Mouse (Mus musculus) intestine, embryonic 15.5 days (tissue): ENCODE results near the gene Ugt1a7c. TPM values are rescaled to one million over a fixed set of nuclear protein-coding genes. Genes with fewer than 3 reads are reported as not detected.

Source experiments
- ATAC-seq: fragments of 200-750 bp; cut with Nextera tagmentation; 2 replicates; pipeline ENCODE4 v1.8.0; 2017; ENCODE audit warnings: moderate TSS enrichment, moderate library complexity
- H3K27ac ChIP-seq: fragments of 300-500 bp; sonication (generic); 2 replicates; pipeline ENCODE4 v1.5.1; 2015; ENCODE audit warnings: mild to moderate bottlenecking, inconsistent platforms
- H3K27me3 ChIP-seq: fragments of 300-500 bp; sonication (generic); replicated peaks from 2 replicates; pipeline ENCODE4 v1.6.1; 2015; ENCODE audit warnings: inconsistent platforms
- H3K36me3 ChIP-seq: fragments of 300-500 bp; sonication (generic); 2 replicates; pipeline ENCODE4 v1.6.1; 2015; ENCODE audit warnings: inconsistent platforms
- H3K4me1 ChIP-seq: fragments of 300-500 bp; sonication (generic); replicated peaks from 2 replicates; pipeline ENCODE4 v1.6.1; 2015; ENCODE audit warnings: inconsistent platforms
- H3K4me2 ChIP-seq: fragments of 300-500 bp; sonication (generic); replicated peaks from 2 replicates; pipeline ENCODE4 v1.6.1; 2015; ENCODE audit warnings: mild to moderate bottlenecking, inconsistent platforms
- H3K4me3 ChIP-seq: fragments of 300-500 bp; sonication (generic); replicated peaks from 2 replicates; pipeline ENCODE4 v1.5.1; 2015; ENCODE audit warnings: inconsistent platforms
- H3K9ac ChIP-seq: fragments of 300-500 bp; sonication (generic); 2 replicates; pipeline ENCODE4 v1.6.1; 2015; ENCODE audit warnings: inconsistent platforms
- H3K9me3 ChIP-seq: fragments of 300-500 bp; sonication (generic); 2 replicates; pipeline ENCODE4 v1.6.1; 2016; ENCODE audit warnings: inconsistent platforms
- WGBS: fragments of 180-500 bp; shearing (Covaris S2); methylation state at CpG from one replicate; pipeline ENCODE4 v1.1.7; 2015; 5-methylcytosine and 5-hydroxymethylcytosine counted together
- polyA plus RNA-seq: library from polyadenylated mRNA; unstranded; fragments of >200 nt; fragmentation: Nextera tagmentation; extraction: Ambion mirVana; gene quantifications from 2 replicates; pipeline ENCODE4 v1.2.1, GENCODE M21; 2015

The Ugt1a7c gene
- polyA plus RNA-seq, 1 experiment from 2014 or later = 49.1 TPM

- peaks cover 12% of the 10 kb centered on the region; the same call in 1 of the 2 replicates for H3K4me1 ChIP-seq
- 0 out of 2 replicates have a peak, but pooled peaks cover 9% of the 10 kb centered on the region for H3K9me3 ChIP-seq
- H3K27ac ChIP-seq = no peak overlapping the region
- no peak overlapping the region for H3K4me2 ChIP-seq
- WGBS = 79% methylated on average over 13 of the region's 13 CpGs
- no peak overlapping the region for H3K9ac ChIP-seq
- no peak overlapping the region for H3K4me3 ChIP-seq
- ATAC-seq = no peak
- H3K36me3 ChIP-seq = peaks cover 14% of the 10 kb centered on the region
- H3K27me3 ChIP-seq = no peaks in the 10 kb centered on the region
Observed at GRCm38 (mm10) chr1:88255989-88256754, 161.3 kb downstream of the Ugt1a7c start.

DNA sequence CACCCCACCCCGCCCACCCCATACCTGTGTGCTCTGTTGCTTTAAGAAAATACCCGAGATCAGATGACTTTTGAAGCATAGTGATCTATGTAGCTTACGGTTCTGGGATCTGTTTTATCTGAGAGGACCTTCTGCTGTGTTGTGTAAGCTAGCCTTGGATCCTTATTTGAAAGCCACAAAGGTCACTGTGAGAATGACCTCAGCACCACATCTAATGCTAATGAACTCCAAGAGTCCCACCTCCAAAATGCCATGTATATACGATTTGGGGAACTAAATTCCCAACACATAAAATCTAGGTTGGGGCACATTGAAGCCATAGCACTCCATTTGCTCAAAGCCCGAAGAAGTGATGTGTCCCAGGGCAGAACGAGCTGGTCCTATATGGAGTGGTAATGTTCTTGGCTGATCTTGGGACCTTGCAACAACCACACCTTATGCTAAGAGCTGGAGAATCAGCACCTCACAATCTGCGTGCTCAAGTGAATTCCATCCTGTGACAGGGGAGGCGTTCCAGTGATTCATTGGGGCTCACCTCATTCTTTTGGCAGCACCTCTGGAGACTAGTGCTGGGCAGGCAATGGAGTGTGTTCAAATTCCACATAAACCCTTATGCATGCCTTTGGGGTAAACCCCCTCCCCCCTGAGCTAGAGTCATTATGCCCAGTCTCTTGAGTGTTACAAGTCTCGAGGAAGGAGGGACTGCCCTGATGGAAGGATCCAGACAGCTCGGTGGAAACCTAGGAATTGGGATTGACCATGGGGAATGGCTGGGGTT, 162.2 kb downstream of the Ugt1a7c start:
- ATAC-seq = no peak

DNA sequence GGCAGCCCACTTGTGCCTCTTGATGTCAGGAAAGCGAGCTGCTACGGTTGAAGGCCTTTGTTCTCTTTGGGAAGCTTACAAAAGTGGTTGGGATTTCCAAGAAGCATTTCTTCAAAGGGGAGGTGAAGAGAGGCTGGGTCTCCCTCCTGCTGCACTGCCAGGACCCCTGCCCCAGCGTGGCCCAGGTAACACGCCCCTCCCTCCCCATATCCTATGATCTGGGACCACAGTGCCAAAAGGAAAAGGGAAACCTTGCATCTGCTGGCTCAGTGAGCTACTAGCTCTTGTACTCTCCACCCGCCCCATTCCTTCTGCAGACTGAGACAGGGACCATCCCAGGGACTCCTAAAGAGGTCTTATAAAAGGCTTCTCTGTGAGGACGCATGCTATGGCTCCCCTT, 162.8 kb downstream of the Ugt1a7c start:
- Histone ChIP-seq H3K27me3 (no peaks in the 10 kb centered on the region), H3K36me3 (peaks cover 26% of the 10 kb centered on the region), H3K4me2 (no peak overlapping the region), H3K9ac (no peak overlapping the region), H3K4me3 (no peak overlapping the region), H3K9me3 (0 out of 2 replicates have a peak, but pooled peaks cover 9% of the 10 kb centered on the region), H3K4me1 (peaks cover 15% of the 10 kb centered on the region; the same call in 1 of the 2 replicates), H3K27ac (no peak overlapping the region)
- 80% methylated on average over 6 of the region's 6 CpGs for WGBS
- no peak for ATAC-seq

More for the DNA sequence above, 162.2 kb downstream of the Ugt1a7c start:
- Histone ChIP-seq H3K36me3 (peaks cover 21% of the 10 kb centered on the region), H3K4me2 (no peak overlapping the region), H3K9ac (no peak overlapping the region), H3K27me3 (no peaks in the 10 kb centered on the region), H3K9me3 (0 out of 2 replicates have a peak, but pooled peaks cover 9% of the 10 kb centered on the region), H3K4me3 (no peak overlapping the region), H3K27ac (no peak overlapping the region), H3K4me1 (peaks cover 12% of the 10 kb centered on the region; the same call in 1 of the 2 replicates)
- 77% methylated on average over 10 of the region's 10 CpGs for WGBS

DNA sequence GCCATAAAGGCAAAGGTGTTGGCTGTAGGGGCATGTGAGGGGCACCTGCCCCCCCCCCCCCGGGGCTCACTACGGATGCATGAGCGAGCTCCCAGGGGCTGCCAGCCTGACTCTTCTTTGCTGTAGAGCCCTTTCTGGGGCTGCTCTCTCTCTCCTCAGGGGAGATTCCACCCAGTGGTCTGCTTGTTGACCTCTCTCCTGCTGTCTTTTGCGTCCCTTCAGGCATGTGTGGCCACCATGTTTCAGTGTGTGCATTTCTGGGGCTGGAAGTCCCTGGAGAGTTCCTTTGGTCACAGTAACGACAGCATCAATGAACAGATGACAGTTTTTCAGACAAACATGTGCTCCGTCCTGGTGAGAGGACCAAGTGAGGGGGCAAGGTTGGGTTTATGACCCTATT, 163.5 kb downstream of the Ugt1a7c start:
- WGBS = 70% methylated on average over 6 of the region's 6 CpGs
- H3K9me3 ChIP-seq = 0 out of 2 replicates have a peak, but pooled peaks cover 9% of the 10 kb centered on the region
- no peak overlapping the region for H3K4me3 ChIP-seq
- peaks cover 33% of the 10 kb centered on the region for H3K36me3 ChIP-seq
- no peak for ATAC-seq
- no peak overlapping the region for H3K9ac ChIP-seq
- no peaks in the 10 kb centered on the region for H3K27me3 ChIP-seq
- no peak overlapping the region for H3K4me2 ChIP-seq
- H3K4me1 ChIP-seq = peaks cover 15% of the 10 kb centered on the region; the same call in 1 of the 2 replicates
- H3K27ac ChIP-seq = no peak overlapping the region

DNA sequence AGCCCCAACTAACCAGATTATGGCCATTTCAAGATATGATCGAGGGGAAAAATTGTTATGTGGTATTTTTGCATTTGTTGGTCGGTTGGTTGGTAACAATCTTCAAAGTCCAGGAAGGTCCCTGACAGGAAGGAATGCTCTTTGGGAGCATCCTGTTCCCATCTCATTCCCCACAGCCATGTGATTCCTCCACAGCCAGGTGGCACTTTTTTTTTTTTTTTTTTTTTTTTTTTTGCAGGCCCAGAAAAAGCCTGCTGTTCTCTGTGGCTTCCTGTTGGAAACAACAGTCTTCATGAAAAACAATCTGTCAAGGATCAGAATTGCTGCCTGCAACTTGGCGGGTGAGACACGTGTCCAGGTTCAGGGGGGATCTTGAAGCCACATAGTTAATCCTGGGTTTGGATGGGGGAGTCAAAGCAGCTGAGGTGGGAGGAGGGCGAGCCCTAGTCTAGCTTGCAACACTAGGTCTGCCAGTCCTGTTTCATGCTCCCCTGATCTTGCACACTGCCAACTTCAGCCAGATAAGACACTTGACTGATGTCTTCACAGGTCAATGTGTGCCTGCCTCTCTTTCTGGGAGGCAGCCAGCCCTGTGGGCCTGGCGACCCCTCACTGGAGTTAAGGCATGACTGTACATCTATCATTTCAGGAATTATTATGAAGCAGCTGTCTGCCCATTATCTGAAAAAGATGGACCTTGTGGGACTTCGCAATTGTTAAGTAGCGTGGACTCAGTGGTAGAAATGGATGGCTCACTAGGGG, 164.2 kb downstream of the Ugt1a7c start:
- H3K4me1 ChIP-seq = peaks cover 15% of the 10 kb centered on the region; the same call in 1 of the 2 replicates
- ATAC-seq = peak; percentile 4; the same call in 1 of the 2 replicates
- H3K27me3 ChIP-seq = no peaks in the 10 kb centered on the region
- no peak overlapping the region for H3K4me2 ChIP-seq
- 0 out of 2 replicates have a peak, but pooled peaks cover 9% of the 10 kb centered on the region for H3K9me3 ChIP-seq
- 71% methylated on average over 8 of the region's 8 CpGs for WGBS
- no peak overlapping the region for H3K27ac ChIP-seq
- no peak overlapping the region for H3K9ac ChIP-seq
- no peak overlapping the region for H3K4me3 ChIP-seq
- H3K36me3 ChIP-seq = peaks cover 40% of the 10 kb centered on the region

DNA sequence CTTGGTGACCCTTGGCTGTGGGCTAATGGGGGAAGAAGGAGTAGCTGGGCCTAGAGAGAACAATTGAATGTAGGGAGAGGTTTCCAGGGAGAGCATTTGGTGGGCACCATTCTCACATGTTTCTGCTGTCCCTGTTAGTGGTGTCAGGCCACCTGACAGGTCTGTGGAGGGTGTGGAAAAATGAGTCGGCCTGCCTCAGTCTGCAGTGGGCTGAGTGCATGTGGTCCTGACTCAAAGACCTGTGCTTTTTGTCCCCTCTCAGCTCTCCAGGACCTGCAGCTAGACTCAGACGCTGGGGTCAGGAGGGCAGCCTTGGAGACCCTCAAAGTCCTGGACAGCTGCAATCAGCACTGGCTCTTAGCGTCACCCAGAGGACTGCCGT, 164.8 kb downstream of the Ugt1a7c start:
- Histone ChIP-seq H3K27me3 (no peaks in the 10 kb centered on the region), H3K9ac (no peak overlapping the region), H3K4me1 (peaks cover 15% of the 10 kb centered on the region; the same call in 1 of the 2 replicates), H3K4me3 (no peak overlapping the region), H3K4me2 (no peak overlapping the region), H3K36me3 (peaks cover 45% of the 10 kb centered on the region), H3K27ac (no peak overlapping the region), H3K9me3 (0 out of 2 replicates have a peak, but pooled peaks cover 9% of the 10 kb centered on the region)
- peak; percentile 5; the same call in 1 of the 2 replicates for ATAC-seq
- 76% methylated on average over 4 of the region's 4 CpGs for WGBS

- H3K27ac ChIP-seq = no peak overlapping the region
Observed at GRCm38 (mm10) chr1:88260114-88260513, 165.3 kb downstream of the Ugt1a7c start.

DNA sequence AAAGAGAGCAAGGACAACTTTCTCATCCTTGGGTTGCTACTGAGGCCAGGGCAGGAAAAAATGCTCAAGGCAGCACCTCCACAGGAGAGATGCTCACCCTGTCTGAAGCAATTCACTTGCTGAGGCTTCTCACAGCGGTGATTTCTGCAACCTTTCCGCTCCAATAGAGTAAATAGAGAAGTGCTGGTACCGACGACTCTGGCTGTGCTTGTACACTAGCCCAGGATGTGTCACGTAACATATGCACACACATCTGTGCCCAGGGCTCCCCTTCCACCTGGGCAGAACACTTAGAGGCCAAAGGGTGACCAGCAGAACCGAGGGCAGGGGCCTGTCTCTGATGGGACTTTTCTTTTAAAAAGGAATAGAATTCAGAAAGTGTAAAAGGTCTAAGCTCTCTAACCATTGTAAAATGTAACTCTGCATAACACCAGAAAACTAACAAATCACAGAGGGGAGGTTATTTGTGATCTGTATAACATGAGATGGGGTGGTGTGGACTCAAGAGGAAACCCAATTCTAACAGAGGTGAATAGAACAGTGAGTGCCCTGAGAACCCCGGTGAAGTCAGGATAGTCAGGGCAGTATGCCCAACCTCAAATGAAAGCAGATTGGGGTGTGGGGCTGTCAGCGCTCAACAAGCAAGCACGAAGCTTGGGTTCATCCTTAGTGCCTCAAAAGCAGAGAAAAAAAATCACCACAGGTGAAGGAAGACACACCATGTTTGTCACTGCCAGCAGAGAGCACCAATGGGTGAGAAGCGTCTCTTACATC, 165.9 kb downstream of the Ugt1a7c start:
- Histone ChIP-seq H3K36me3 (peaks cover 57% of the 10 kb centered on the region), H3K9ac (no peak overlapping the region), H3K4me3 (no peak overlapping the region), H3K27me3 (no peaks in the 10 kb centered on the region), H3K4me2 (no peak overlapping the region), H3K9me3 (0 out of 2 replicates have a peak, but pooled peaks cover 7% of the 10 kb centered on the region), H3K27ac (no peak overlapping the region), H3K4me1 (peaks cover 15% of the 10 kb centered on the region; the same call in 1 of the 2 replicates)
- ATAC-seq = peak; percentile 0; the same call in 1 of the 2 replicates
- 84% methylated on average over 10 of the region's 10 CpGs for WGBS

More at GRCm38 (mm10) chr1:88260114-88260513, 165.3 kb downstream of the Ugt1a7c start:
- ATAC-seq = peak; percentile 48
- no peak overlapping the region for H3K4me2 ChIP-seq
- H3K9me3 ChIP-seq = 0 out of 2 replicates have a peak, but pooled peaks cover 7% of the 10 kb centered on the region
- H3K9ac ChIP-seq = no peak overlapping the region
- WGBS = 79% methylated on average over 6 of the region's 6 CpGs
- H3K27me3 ChIP-seq = no peaks in the 10 kb centered on the region
- no peak overlapping the region for H3K4me3 ChIP-seq
- peaks cover 50% of the 10 kb centered on the region for H3K36me3 ChIP-seq
- peaks cover 15% of the 10 kb centered on the region; the same call in 1 of the 2 replicates for H3K4me1 ChIP-seq

DNA sequence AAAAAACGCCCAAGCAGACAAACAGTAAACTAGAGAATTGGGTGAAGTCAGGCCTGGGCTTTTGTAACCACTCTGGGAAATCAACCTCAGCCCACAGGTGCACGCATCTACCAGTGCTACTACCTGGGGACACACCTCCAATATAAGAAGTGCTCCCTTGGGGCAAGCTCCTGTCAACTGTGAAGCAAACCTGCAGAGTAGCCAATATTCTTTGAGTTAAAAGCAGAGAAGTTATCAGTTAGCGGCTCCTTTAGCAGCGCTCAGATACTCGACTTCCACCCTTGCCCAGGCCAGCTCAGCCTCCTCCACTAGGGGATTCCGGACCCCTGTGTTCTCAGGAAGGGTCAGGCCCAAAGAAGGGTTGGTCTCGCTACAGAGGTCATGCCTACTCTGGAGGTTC, 166.8 kb downstream of the Ugt1a7c start:
- Histone ChIP-seq H3K4me2 (no peak overlapping the region), H3K36me3 (peaks cover 66% of the 10 kb centered on the region), H3K27ac (no peak overlapping the region), H3K4me1 (peaks cover 15% of the 10 kb centered on the region; the same call in 1 of the 2 replicates), H3K27me3 (no peaks in the 10 kb centered on the region), H3K9me3 (no peaks in the 10 kb centered on the region), H3K4me3 (no peak overlapping the region), H3K9ac (no peak overlapping the region)
- 82% methylated on average over 7 of the region's 7 CpGs for WGBS
- ATAC-seq = peak; percentile 8; the same call in 1 of the 2 replicates

DNA sequence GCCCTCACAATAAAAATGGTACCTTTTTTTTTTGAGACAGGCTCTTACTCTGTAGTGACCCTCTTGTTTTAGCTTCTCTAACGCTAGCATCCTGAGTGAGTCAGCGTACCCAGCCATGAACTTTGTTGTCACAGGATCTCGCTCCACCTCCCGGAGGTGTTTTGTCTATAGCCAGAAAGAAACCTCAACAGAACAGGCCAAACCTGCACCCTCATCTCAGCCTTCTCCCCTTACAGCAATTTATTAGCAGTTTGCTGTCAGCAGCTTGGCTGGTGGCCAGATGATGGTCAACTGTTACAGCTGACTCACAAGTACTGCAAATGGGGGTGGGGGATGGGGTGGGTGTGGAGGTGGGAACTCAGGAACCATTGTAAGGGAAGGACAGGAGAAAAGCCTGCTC, 167.4 kb downstream of the Ugt1a7c start:
- H3K27ac ChIP-seq = no peak overlapping the region
- peak; percentile 7 for ATAC-seq
- peaks cover 71% of the 10 kb centered on the region for H3K36me3 ChIP-seq
- no peak overlapping the region for H3K4me3 ChIP-seq
- WGBS = 73% methylated on average over 4 of the region's 4 CpGs
- H3K4me1 ChIP-seq = peaks cover 15% of the 10 kb centered on the region; the same call in 1 of the 2 replicates
- no peak overlapping the region for H3K4me2 ChIP-seq
- no peaks in the 10 kb centered on the region for H3K9me3 ChIP-seq
- H3K9ac ChIP-seq = no peak overlapping the region
- no peaks in the 10 kb centered on the region for H3K27me3 ChIP-seq

- Histone ChIP-seq H3K4me3 (no peak overlapping the region), H3K27ac (no peak overlapping the region), H3K9me3 (no peaks in the 10 kb centered on the region), H3K4me1 (peaks cover 15% of the 10 kb centered on the region; the same call in 1 of the 2 replicates), H3K9ac (no peak overlapping the region), H3K36me3 (peaks cover 78% of the 10 kb centered on the region), H3K27me3 (no peaks in the 10 kb centered on the region), H3K4me2 (no peak overlapping the region)
- no peak for ATAC-seq
- 72% methylated on average over 6 of the region's 6 CpGs for WGBS
Observed at GRCm38 (mm10) chr1:88262961-88263360, 168.1 kb downstream of the Ugt1a7c start.
